Mouse (Mus musculus) left cerebral cortex, adult 9 months (tissue): ENCODE measurements around the gene Ptpro.

Experiments
- DNase-seq, 2 experiments: peaks; one replicate each; pipeline ENCODE4 v3.0.0; 2022; ENCODE audit warnings: low spot score in 2 of 2

Gene Ptpro

GRCm38 (mm10) chr6:137294973-137295820 lies 43.1 kb downstream of the Ptpro start:
- DNase-seq: no peak

- no peak for DNase-seq
Measured at GRCm38 (mm10) chr6:137302561-137302960, 50.4 kb downstream of the Ptpro start.

- DNase-seq: no peak
Measured at GRCm38 (mm10) chr6:137303824-137304223, 51.7 kb downstream of the Ptpro start.

GRCm38 (mm10) chr6:137315265-137315664 lies 63.1 kb downstream of the Ptpro start:
- DNase-seq: no peak

GRCm38 (mm10) chr6:137316358-137316757 lies 64.2 kb downstream of the Ptpro start:
- no peak for DNase-seq

GRCm38 (mm10) chr6:137317509-137317908 lies 65.4 kb downstream of the Ptpro start:
- no peak for DNase-seq

GRCm38 (mm10) chr6:137318242-137318861 lies 66.2 kb downstream of the Ptpro start:
- DNase-seq: no peak

GRCm38 (mm10) chr6:137319658-137320057 lies 67.5 kb downstream of the Ptpro start:
- no peak for DNase-seq

- DNase-seq: no peak
Measured at GRCm38 (mm10) chr6:137327718-137328117, 75.6 kb downstream of the Ptpro start.

- no peak for DNase-seq
Measured at GRCm38 (mm10) chr6:137328228-137328627, 76.1 kb downstream of the Ptpro start.

GRCm38 (mm10) chr6:137330782-137331181 lies 78.7 kb downstream of the Ptpro start:
- DNase-seq: no peak

- DNase-seq: no peak
Measured at GRCm38 (mm10) chr6:137331826-137332225, 79.7 kb downstream of the Ptpro start.

- no peak for DNase-seq
Measured at GRCm38 (mm10) chr6:137339071-137339470, 87.0 kb downstream of the Ptpro start.

GRCm38 (mm10) chr6:137343688-137344441 lies 91.7 kb downstream of the Ptpro start:
- no peak for DNase-seq

GRCm38 (mm10) chr6:137360166-137360565 lies 108.0 kb downstream of the Ptpro start:
- no peak for DNase-seq

- peak; percentile 11 to 18 for DNase-seq
Measured at GRCm38 (mm10) chr6:137362216-137362615, 110.1 kb downstream of the Ptpro start.

- peak; percentile 37 to 80 for DNase-seq
Measured at GRCm38 (mm10) chr6:137364681-137365080, 112.6 kb downstream of the Ptpro start.

- DNase-seq: peak in 1 of 2 experiments; percentile 13
Measured at GRCm38 (mm10) chr6:137365637-137366036, 113.5 kb downstream of the Ptpro start.

GRCm38 (mm10) chr6:137370745-137371144 lies 118.6 kb downstream of the Ptpro start:
- no peak for DNase-seq

GRCm38 (mm10) chr6:137371455-137371854 lies 119.3 kb downstream of the Ptpro start:
- DNase-seq: no peak

- DNase-seq: no peak
Measured at GRCm38 (mm10) chr6:137373920-137374319, 121.8 kb downstream of the Ptpro start.

GRCm38 (mm10) chr6:137382546-137382945 lies 130.4 kb downstream of the Ptpro start:
- DNase-seq: no peak
